Mouse (Mus musculus) forebrain, embryonic 14.5 days (tissue): ENCODE data around the gene Gm10800. TPM values are rescaled to one million over a fixed set of nuclear protein-coding genes. Genes with fewer than 3 reads are reported as not detected.
"Not testable (repeated sequence)": the region's sequence is repeated elsewhere in the genome, so short reads cannot be mapped to it uniquely, and the experiment has no call there.

Experiments used
- ATAC-seq: fragments of 200-750 bp; cut with Nextera tagmentation; 2 replicates; pipeline ENCODE4 v1.8.0; 2017; ENCODE audit warnings: mild to moderate bottlenecking, moderate library complexity
- DNase-seq: peaks from one replicate; pipeline ENCODE4 v3.0.0-alpha.2; 2015; ENCODE audit warnings: low spot score
- H3K27ac ChIP-seq: fragments of 300-500 bp; sonication (generic); 2 replicates; pipeline ENCODE4 v1.5.1; 2014; ENCODE audit warnings: low read depth, mild to moderate bottlenecking, control low read depth, low read length, moderate library complexity
- H3K27me3 ChIP-seq: fragments of 300-500 bp; sonication (generic); replicated peaks from 2 replicates; pipeline ENCODE4 v1.6.1; 2014; ENCODE audit warnings: low read length, control low read depth, mixed read lengths; ENCODE audit not compliant: control insufficient read depth, insufficient read depth
- H3K36me3 ChIP-seq: fragments of 300-500 bp; sonication (generic); 2 replicates; pipeline ENCODE4 v1.6.1; 2014; ENCODE audit warnings: low read length, control low read depth; ENCODE audit not compliant: control insufficient read depth, insufficient read depth
- H3K4me1 ChIP-seq: fragments of 300-500 bp; sonication (generic); 2 replicates; pipeline ENCODE4 v1.6.1; 2014; ENCODE audit warnings: antibody characterized with exemption, low read length, control low read depth; ENCODE audit not compliant: control insufficient read depth, insufficient read depth
- H3K4me2 ChIP-seq: fragments of 300-500 bp; sonication (generic); 2 replicates; pipeline ENCODE4 v1.6.1; 2014; ENCODE audit warnings: mild to moderate bottlenecking, control low read depth, low read length
- H3K4me3 ChIP-seq: fragments of 300-500 bp; sonication (generic); 2 replicates; pipeline ENCODE4 v1.5.1; 2014; ENCODE audit warnings: low read depth, low read length, control low read depth
- H3K9ac ChIP-seq: fragments of 300-500 bp; sonication (generic); 2 replicates; pipeline ENCODE4 v1.6.1; 2014; ENCODE audit warnings: mild to moderate bottlenecking, low read length, control low read depth, moderate library complexity
- H3K9me3 ChIP-seq: fragments of 300-500 bp; sonication (generic); replicated peaks from 2 replicates; pipeline ENCODE4 v1.6.1; 2016; ENCODE audit warnings: low read length, control low read depth, mixed read lengths; ENCODE audit not compliant: control insufficient read depth
- WGBS: fragments of 180-500 bp; shearing (Covaris S2); extraction: QIAGEN DNeasy Blood & Tissue Kit; methylation state at CpG from one replicate; pipeline ENCODE4 v1.1.7; 2014; 5-methylcytosine and 5-hydroxymethylcytosine counted together
- polyA plus RNA-seq: library from polyadenylated mRNA; unstranded; fragments of >200 nt; fragmentation: Nextera tagmentation; extraction: Ambion mirVana; gene quantifications from 2 replicates; pipeline ENCODE4 v1.2.1, GENCODE M21; 2014

Gm10800 gene
- 0.47 TPM in 1 of 2 replicates, not detected in the other for polyA plus RNA-seq

DNA sequence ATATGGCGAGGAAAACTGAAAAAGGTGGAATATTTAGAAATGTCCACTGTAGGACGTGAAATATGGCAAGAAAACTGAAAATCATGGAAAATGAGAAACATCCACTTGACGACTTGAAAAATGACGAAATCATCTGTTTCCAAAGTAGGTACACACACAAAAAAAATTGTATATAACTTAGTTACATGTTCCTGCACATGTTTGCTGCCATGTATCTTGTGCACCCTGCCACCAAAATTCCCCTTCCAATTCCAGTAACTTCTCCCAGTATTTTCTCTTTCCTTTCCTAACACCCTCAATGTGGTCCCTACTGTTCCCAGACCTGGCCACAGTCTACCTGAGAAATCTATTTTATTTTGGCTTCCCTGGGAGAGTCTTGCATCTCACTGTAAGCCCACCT lies at the start of gene Gm10800:
TSS of gene Gm10800 (minus strand) at position 101 of the 400 bp plus-strand sequence.
- not testable (repeated sequence) for DNase-seq, H3K9ac ChIP-seq, H3K4me3 ChIP-seq, H3K36me3 ChIP-seq, H3K27ac ChIP-seq, H3K9me3 ChIP-seq, H3K27me3 ChIP-seq, H3K4me2 ChIP-seq, ATAC-seq, H3K4me1 ChIP-seq
- WGBS: 88% methylated on average over 4 of the region's 4 CpGs

GRCm38 (mm10) chr2:98697533-98697932 lies 30.4 kb upstream of the Gm10800 start:
- Histone ChIP-seq H3K9ac (no peak overlapping the region), H3K36me3 (no peaks in the 10 kb centered on the region), H3K4me1 (no peaks in the 10 kb centered on the region), H3K9me3 (no peaks in the 10 kb centered on the region), H3K4me2 (no peak overlapping the region), H3K27me3 (no peaks in the 10 kb centered on the region), H3K4me3 (no peak overlapping the region), H3K27ac (no peak overlapping the region)
- no peak for ATAC-seq
- WGBS: 96% methylated on average over 1 of the region's 1 CpGs
- DNase-seq: peak; percentile 11

DNA sequence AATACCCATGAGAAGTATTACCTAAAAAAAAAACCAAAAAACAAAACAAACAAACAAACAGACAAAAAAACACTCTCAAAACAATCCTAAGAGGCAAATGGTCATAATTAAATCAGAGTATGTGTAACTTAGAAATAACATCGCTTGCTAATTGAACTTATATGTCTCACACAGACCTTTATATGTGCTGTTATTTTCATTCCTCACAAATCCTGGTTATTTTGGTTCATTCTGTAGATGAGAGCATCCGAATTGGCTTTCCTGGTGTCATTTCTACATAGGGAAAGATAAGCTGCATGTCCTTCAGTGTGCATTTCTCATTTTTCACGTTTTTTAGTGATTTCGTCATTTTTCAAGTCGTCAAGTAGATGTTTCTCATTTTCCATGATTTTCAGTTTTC lies 5.2 kb downstream of the Gm10800 start, which contains the start of gene Gm10801:
TSS of gene Gm10801 (plus strand) at position 301 of the 400 bp plus-strand sequence.
- not testable (repeated sequence) for H3K27ac ChIP-seq, H3K9ac ChIP-seq, H3K4me1 ChIP-seq, H3K4me3 ChIP-seq, DNase-seq, H3K36me3 ChIP-seq, ATAC-seq, H3K9me3 ChIP-seq, H3K4me2 ChIP-seq, H3K27me3 ChIP-seq
- WGBS: 77% methylated on average over 4 of the region's 5 CpGs

Other genes starting within 250 kb of the Gm10800 start
- not detected in 2 replicates for gene Gm10801, start 5.1 kb downstream of the Gm10800 start, polyA plus RNA-seq